27 mouse cellular contexts compared by ENCODE assay signal in the genomic region with DNA sequence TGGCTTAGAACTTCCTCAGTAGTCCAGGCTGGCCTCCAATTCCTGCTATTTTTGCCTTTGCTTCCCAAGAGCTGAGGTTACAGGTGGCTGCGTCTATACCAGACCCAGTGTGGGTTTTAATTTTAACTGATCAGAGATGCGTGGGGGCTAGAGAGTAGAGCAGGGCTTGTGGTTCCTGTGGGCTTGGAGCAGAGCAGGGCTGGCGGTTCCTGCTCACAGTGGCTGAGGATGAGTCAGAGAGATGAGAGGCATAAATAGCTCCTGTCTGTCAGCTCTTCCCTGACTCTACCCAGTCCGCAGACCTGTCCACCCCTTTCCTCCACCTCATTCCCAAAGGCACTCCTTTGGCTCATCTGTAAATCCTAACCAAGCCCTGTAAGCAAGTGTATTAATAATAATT.
DNase-seq lines count a peak whose midpoint lies in the region; ATAC-seq and TF ChIP-seq lines count a peak whose summit lies in the region.
"Had no signal": no experiment of that assay in that cellular context is flagged by ENCODE, and none has a peak within 500 bp of the region (broad histone marks: within the 10 kb centered on the region; RNA-seq: fewer than 3 reads in every experiment).

No protein-coding gene starts in this region.

- no peaks in the 10 kb centered on the region; the same call in 1 of the 2 replicates for H3K4me1 ChIP-seq in heart, adult 2 months (ENCODE audit: control insufficient read depth, insufficient read depth, low read length)
- H3K4me1 ChIP-seq: heart, embryonic 13.5 days; lung, embryonic 15.5 days had no signal

- no peaks in the 10 kb centered on the region for H3K79me2 ChIP-seq in heart, adult 2 months (replicated peaks; ENCODE audit: control insufficient read depth, insufficient read depth, low read length)

- WGBS in heart, adult 2 months: 53% methylated on average over 4 of the region's 4 CpGs

- peak; percentile 63 for ATAC-seq in frontal cortex, adult (ENCODE audit: low TSS enrichment)
- ATAC-seq: activated CD4-positive, CD25-positive, alpha-beta regulatory T cell, adult 4 months; forebrain, embryonic 16.5 days; hindbrain, postnatal 0 days; intestine, embryonic 16.5 days; midbrain, embryonic 15.5 days had no signal

- TF ChIP-seq EP300 in heart, adult 2 months (IDR thresholded peaks at IDR 0.05; ENCODE audit: insufficient read depth, low read depth, low read length): no peak

- TF ChIP-seq CTCF in heart, adult 2 months (IDR thresholded peaks at IDR 0.05): no peak

- H3K36me3 ChIP-seq in heart, adult 2 months (ENCODE audit: control insufficient read depth, insufficient read depth, low read length): no peaks in the 10 kb centered on the region
- H3K36me3 ChIP-seq: forebrain, embryonic 10.5 days; heart, embryonic 13.5 days; limb, embryonic 15.5 days; lung, embryonic 15.5 days; midbrain, embryonic 15.5 days; neural tube, embryonic 13.5 days had no signal

- no peak overlapping the region for H3K4me3 ChIP-seq in heart, adult 2 months
- H3K4me3 ChIP-seq: forebrain, embryonic 10.5 days; heart, embryonic 13.5 days; limb, embryonic 15.5 days; lung, embryonic 15.5 days; midbrain, embryonic 15.5 days; neural tube, embryonic 13.5 days had no signal

- H3K9ac ChIP-seq in heart, adult 2 months (ENCODE audit: low read depth, low read length): no peak overlapping the region
- H3K9ac ChIP-seq: heart, embryonic 13.5 days; limb, embryonic 15.5 days; liver, embryonic 14.5 days; lung, embryonic 15.5 days; midbrain, embryonic 15.5 days; neural tube, embryonic 13.5 days had no signal

- H3K27me3 ChIP-seq in heart, adult 2 months (ENCODE audit: control insufficient read depth, insufficient read depth, low read length): no peaks in the 10 kb centered on the region
- H3K27me3 ChIP-seq: heart, embryonic 13.5 days; limb, embryonic 15.5 days; lung, embryonic 15.5 days; midbrain, embryonic 15.5 days; neural tube, embryonic 13.5 days had no signal

- intact Hi-C loops in heart, adult 2 months (cut with DNase I): no loop called here

- no peak overlapping the region for H3K27ac ChIP-seq in heart, adult 2 months
- H3K27ac ChIP-seq: forebrain, embryonic 10.5 days; heart, embryonic 13.5 days; hindbrain, postnatal 0 days; limb, embryonic 15.5 days; liver, embryonic 14.5 days; lung, embryonic 15.5 days; midbrain, embryonic 15.5 days; neural tube, embryonic 13.5 days had no signal

- TF ChIP-seq POLR2A in heart, adult 2 months (IDR thresholded peaks at IDR 0.05; ENCODE audit: insufficient read depth, low read depth, low read length): no peak

- DNase-seq in frontal cortex, postnatal 10 days (ENCODE audit: low spot score in 2 of 2): no peak
- DNase-seq in layer of hippocampus, adult 9-11 months: peak; percentile 43
- no peak for DNase-seq in layer of hippocampus, adult 9-10 months (ENCODE audit: low spot score)
- DNase-seq in right cerebral cortex, adult 2 months (ENCODE audit: low spot score in 2 of 2): peak; percentile 46 to 54
- no peak for DNase-seq in right cerebral cortex, postnatal 4 days
- peak; percentile 66 for DNase-seq in telencephalon, adult 2 months (ENCODE audit: low read depth, low spot score)
- DNase-seq in heart, adult 2 months: no peak
- DNase-seq: adrenal gland, postnatal 10 days; cerebellum, adult 9-10 months; gastrocnemius, postnatal 10 days; heart, postnatal 14 days; kidney, adult 9 months; kidney, postnatal 14 days; lung, postnatal 36 days; thymus, postnatal 14 days had no signal

Comparison
In these comparisons a context has a peak if more than half of its experiments do, and no peak if none do; other contexts are left out.
1. DNase-seq: peak in layer of hippocampus, adult 9-11 months (single experiment), right cerebral cortex, adult 2 months (2 of 2) and telencephalon, adult 2 months (single experiment); none in frontal cortex, postnatal 10 days (0 of 2), layer of hippocampus, adult 9-10 months (single experiment), right cerebral cortex, postnatal 4 days (single experiment) and heart, adult 2 months (0 of 2).